Mouse (Mus musculus) bone marrow, adult 2 months (tissue): ENCODE measurements at regions not wholly inside any gene's neighbourhood (a gene's known extent, or its start where the extent isn't known, plus 50 kb on each side); places are given as distances from the start of the nearest gene placed in this dataset.

ENCODE experiments used
- H3K27ac ChIP-seq: fragments of 200-500 bp; 2 replicates; pipeline ENCODE4 v1.5.1; 2012; ENCODE audit warnings: low read depth, mild to moderate bottlenecking, control low read depth, inconsistent platforms, low read length; ENCODE audit not compliant: control insufficient read depth, poor library complexity, insufficient read depth
- H3K4me1 ChIP-seq: fragments of 200-500 bp; 2 replicates; pipeline ENCODE4 v1.6.1; 2011; ENCODE audit warnings: low read length; ENCODE audit not compliant: control insufficient read depth, insufficient read depth
- H3K4me3 ChIP-seq: fragments of 200-500 bp; replicated peaks from 2 replicates; pipeline ENCODE3; 2011; ENCODE audit warnings: mild to moderate bottlenecking, low read depth, low read length, control low read depth; ENCODE audit not compliant: control insufficient read depth
- CTCF ChIP-seq: fragments of 200-500 bp; IDR thresholded peaks from 2 replicates; pipeline ENCODE4 v1.5.1; 2011; ENCODE audit warnings: low read length, control low read depth; ENCODE audit not compliant: control insufficient read depth, insufficient read depth
- POLR2A ChIP-seq: fragments of 200-500 bp; IDR thresholded peaks from 2 replicates; pipeline ENCODE4 v1.6.1; 2011; ENCODE audit warnings: low read depth, mild to moderate bottlenecking, control low read depth, low read length, borderline replicate concordance; ENCODE audit not compliant: control insufficient read depth
- WGBS: fragments of 180-500 bp; shearing (Covaris S2); methylation state at CpG from one replicate; pipeline ENCODE4 v1.1.7; 2018; 5-methylcytosine and 5-hydroxymethylcytosine counted together

DNA sequence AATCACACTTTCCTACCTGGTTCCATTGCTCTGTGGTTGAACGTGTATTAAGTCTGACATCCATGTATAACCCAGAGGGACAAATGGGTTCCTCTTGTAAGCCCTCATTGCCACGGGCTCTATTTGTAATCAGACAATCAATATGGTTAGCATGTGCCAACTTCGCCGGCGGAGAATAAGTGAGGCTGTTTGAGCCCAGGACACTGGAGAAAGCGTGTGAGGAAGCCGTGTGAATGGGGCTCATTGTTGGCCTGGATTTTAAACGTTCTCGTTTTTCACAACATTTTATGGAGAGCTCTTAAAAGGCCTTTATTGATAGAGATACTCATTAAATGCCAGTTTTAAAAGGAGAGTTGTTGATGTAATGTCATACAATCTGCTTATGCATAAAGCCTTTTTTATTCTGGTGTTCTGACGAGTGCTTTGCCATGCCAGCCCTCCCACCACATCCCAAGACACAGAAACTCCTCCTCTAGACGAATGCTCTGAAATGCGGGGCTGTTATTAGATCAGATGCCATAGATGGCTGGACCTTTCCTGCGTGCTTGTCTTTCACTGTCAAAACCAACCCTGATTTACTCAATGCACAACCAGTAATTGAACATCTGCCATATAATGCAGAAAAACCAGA lies 218.8 kb upstream of the Btg1 start:
- peaks cover 3% of the 10 kb centered on the region for H3K4me1 ChIP-seq
- TF ChIP-seq POLR2A (no peak), CTCF (no peak)
- no peak overlapping the region for H3K4me3 ChIP-seq
- H3K27ac ChIP-seq, result no peak overlapping the region
- WGBS, result 87% methylated on average over 13 of the region's 13 CpGs

DNA sequence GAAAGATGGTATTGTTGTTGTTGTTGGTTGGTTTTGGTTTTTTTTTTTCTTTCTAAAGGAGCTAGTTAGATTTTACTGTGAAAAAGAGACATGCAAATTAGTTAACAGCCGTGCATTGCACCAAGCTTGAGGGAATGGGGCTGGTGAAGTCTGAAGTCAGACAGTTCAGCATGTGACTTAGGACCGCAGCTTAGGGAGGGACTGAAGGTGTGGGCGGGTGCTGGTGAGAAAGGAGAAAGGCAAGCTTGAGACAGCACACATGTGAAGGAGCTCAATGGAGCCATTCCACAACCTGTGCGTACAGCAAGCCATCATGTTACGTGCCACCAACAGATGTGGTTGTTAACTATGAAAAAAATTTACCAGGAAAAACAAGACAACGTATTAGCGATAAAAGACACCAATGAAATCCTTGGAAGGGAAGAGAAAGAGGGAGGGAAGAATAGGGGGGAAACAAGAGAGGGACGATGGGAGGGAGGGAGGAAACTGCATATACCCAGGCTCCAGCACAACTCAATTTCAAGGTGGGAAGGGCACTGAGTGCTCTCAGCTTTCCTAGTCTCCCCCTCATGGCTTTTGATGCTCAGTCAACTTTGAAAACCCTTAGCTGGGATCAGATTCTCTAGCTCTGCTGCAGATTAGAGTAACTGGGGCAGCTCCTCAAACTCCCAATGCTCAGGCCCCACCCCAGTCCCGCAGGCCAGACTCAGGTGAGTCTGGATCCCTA lies 218.1 kb upstream of the Btg1 start:
- Histone ChIP-seq H3K4me3 (no peak overlapping the region), H3K27ac (no peak overlapping the region), H3K4me1 (peaks cover 3% of the 10 kb centered on the region)
- WGBS, result 79% methylated on average over 9 of the region's 9 CpGs
- no peak for TF ChIP-seq POLR2A
- TF ChIP-seq CTCF, result no peak

DNA sequence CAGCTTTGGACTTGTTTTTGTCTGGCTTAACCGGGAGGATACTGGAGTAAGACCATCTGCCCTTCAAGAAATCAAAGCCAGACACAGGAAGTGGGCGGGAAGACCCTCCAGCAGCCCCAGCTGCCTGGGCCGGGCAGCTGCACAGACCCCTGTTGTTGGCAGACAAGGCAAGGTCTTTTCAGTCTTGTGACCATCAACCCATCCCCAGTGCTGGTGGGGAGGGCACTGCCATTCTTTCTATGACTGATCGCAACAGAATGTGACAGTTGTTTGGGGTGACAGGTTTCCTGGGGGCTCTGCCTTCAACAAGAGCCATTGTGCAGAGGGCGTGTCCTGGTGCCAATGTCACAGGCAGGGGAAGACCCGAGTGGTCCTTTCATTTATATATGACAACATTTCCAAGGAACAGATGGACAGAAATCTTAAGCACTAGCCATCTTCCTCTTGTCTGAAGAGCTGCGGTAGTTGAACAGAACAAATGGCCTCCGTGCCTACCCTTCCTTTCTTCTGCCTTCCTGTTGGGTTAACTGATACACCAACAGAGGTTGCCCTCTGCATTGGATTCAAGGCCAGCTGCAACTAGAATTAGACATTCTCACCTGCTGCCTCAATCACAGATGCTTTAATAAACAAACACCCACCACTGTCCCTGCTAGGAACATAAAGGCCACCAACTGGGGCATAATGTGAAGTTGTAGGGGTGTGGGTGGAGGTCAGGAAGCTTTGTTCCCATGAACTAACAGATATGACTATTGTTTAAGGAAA lies 217.0 kb upstream of the Btg1 start:
- H3K4me1 ChIP-seq, result peaks cover 3% of the 10 kb centered on the region
- H3K27ac ChIP-seq, result peak overlapping the region; percentile 19
- no peak overlapping the region for H3K4me3 ChIP-seq
- WGBS, result 68% methylated on average over 8 of the region's 8 CpGs
- TF ChIP-seq CTCF, result no peak
- TF ChIP-seq POLR2A, result no peak

DNA sequence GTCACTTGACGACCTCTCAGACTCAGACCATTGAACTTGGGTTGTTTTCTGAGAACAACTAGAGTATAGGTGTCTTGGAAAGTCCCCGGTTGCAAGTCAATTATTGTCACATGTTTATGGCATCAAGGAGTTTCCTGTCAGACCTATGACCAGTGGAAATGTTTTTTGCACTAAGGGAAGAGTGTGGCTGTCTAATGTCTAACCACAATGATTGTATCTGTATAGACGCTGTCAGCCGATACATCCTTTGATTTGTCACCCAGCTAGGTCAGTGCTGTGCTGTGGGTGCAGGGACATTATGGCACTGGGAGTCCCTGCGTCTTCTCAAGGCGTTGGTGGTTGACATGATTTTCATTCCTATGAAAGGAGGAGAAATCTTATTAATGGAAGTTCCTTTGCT lies 216.0 kb upstream of the Btg1 start:
- Histone ChIP-seq H3K27ac (no peak overlapping the region), H3K4me3 (no peak overlapping the region), H3K4me1 (peaks cover 3% of the 10 kb centered on the region)
- no peak for TF ChIP-seq CTCF
- no peak for TF ChIP-seq POLR2A
- WGBS, result 37% methylated on average over 6 of the region's 6 CpGs

DNA sequence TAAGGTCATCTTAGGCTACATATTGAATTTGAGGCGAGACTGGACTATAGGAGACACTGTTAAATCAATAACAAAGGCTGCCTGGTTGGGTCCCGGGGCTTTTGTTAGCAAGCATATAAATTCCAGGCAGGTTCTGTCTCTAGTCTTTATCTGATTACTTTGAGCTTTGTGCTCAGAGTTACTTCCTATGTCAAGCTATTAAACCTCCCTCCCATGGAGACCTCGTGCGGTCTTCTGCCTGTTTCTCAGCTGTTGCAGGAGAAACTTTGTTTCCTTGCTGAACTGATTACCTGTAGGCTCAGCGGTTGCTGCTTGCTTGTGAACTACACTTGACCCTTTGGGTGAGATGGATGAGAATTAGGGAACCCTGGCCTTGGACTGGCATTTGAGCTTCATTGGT lies 210.5 kb upstream of the Btg1 start:
- TF ChIP-seq CTCF (no peak), POLR2A (no peak)

DNA sequence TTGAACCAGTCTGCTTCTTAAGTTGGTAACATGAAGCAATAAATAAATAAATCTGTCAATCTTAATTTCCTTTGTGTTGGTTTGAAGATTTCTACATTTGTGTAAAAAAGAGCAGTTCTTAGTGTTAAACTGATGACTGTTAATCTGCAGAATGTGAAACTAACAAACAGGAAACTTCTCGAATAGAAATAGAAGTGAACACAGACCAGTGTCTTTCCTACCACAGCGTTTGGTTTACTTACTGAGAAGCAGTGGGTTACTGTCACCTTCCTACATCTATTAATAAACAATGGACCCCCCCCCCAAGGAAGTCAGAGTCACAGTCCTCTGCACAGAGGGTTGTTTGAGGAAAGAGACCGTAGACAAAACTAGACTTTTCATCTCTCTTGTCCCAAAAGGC lies 209.0 kb upstream of the Btg1 start:
- WGBS, result 3% methylated on average over 3 of the region's 3 CpGs
- TF ChIP-seq POLR2A (no peak), CTCF (no peak)
- Histone ChIP-seq H3K4me1 (peaks cover 2% of the 10 kb centered on the region; the same call in 1 of the 2 replicates), H3K4me3 (no peak overlapping the region), H3K27ac (no peak overlapping the region)

More for the DNA sequence above, 210.5 kb upstream of the Btg1 start:
- no peak overlapping the region for H3K27ac ChIP-seq
- no peak overlapping the region for H3K4me3 ChIP-seq
- peaks cover 2% of the 10 kb centered on the region; the same call in 1 of the 2 replicates for H3K4me1 ChIP-seq
- 75% methylated on average over 5 of the region's 5 CpGs for WGBS

DNA sequence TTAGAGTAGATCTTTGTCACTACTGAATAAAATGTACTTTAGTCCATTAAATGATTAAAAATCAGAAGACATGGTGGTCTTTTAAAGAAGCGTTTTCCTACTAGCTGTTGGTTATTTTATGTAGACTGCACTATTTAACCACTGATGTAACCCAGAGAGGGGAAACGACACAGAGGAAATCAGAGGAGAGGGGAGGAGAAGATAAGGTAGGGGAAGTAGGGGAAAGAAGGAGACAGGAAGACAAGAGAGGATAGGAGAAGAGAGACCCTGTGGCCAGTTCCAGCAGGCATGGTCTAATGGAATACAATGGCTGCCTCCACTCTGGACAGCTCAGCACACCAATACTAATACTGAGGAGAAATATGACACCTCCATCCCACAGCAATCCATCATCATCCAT lies 208.6 kb upstream of the Btg1 start:
- WGBS, result 4% methylated on average over 2 of the region's 2 CpGs
- no peak overlapping the region for H3K4me3 ChIP-seq
- peak overlapping the region; percentile 33; the same call in 1 of the 2 replicates for H3K27ac ChIP-seq
- no peak for TF ChIP-seq CTCF
- H3K4me1 ChIP-seq, result peaks cover 2% of the 10 kb centered on the region; the same call in 1 of the 2 replicates

DNA sequence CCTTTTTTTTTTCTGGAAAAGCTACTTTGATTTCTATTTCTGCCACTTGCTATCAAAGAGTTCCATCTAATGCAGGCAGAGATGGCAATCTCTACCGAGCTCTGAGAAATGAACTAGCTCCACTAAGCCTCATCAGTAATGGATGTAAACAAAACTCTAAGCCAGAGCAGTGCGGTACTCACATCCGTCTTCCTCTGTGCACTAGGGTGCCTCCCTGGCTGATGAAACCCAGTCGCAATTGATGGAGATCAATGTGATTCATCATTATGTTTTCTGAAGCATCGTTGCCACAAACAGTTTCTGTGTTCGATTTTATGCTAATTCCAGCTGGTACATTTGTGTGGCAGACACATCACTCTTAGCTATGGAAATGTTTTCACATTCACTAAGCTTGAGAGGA lies 206.8 kb upstream of the Btg1 start:
- 90% methylated on average over 6 of the region's 6 CpGs for whole genome bisulfite sequencing
- H3K27ac ChIP-seq, result no peak overlapping the region
- H3K4me3 ChIP-seq, result no peak overlapping the region
- peaks cover 2% of the 10 kb centered on the region; the same call in 1 of the 2 replicates for H3K4me1 ChIP-seq
- TF ChIP-seq CTCF (no peak), POLR2A (no peak)
